ENCODE assay signal across 10 mouse cellular contexts in the genomic region with DNA sequence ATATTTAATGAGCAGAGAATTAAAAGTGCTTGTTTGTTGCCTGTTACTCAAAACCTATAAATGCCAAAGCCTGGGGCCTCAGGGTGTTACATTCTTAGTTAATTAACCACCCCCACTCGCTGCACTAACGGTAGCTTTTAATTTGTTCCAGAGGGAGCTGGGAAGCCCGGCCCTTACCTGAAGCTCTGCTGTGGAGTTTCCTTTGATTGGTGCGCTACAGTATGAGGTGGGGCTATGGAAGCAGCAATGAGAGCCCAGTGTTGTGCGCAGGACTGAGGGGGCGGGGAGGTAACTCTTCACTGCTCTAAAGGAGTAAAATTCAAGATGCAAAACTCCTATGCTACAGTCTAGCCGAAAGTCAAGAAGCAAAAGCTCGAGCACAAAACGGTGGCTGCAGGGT. TPM values are rescaled to one million over a fixed set of nuclear protein-coding genes. Genes with fewer than 3 reads are reported as not detected.
DNase-seq lines count a peak whose midpoint lies in the region; ATAC-seq and TF ChIP-seq lines count a peak whose summit lies in the region.
"Had no signal": no experiment of that assay in that cellular context is flagged by ENCODE, and none has a peak within 500 bp of the region (broad histone marks: within the 10 kb centered on the region; RNA-seq: fewer than 3 reads in every experiment).

No protein-coding gene starts in this region.

- no peak overlapping the region for H3K4me2 ChIP-seq in forebrain, postnatal 0 days (ENCODE audit: low read depth)

- H3K4me3 ChIP-seq in forebrain, embryonic 10.5 days: no peak overlapping the region
- H3K4me3 ChIP-seq in forebrain, postnatal 0 days (ENCODE audit: low read depth, low read length): no peak overlapping the region
- H3K4me3 ChIP-seq in ES-Bruce4 (ENCODE audit: low read depth, low read length): peak overlapping the region; percentile 56

- H3K27ac ChIP-seq in forebrain, embryonic 10.5 days: peak overlapping the region; percentile 63; the same call in 1 of the 2 replicates
- no peak overlapping the region for H3K27ac ChIP-seq in forebrain, postnatal 0 days (ENCODE audit: low read depth, low read length)
- peak overlapping the region; percentile 47 for H3K27ac ChIP-seq in ES-Bruce4 (ENCODE audit: insufficient read depth, low read length)

- TF ChIP-seq CTCF in forebrain, postnatal 0 days (IDR thresholded peaks at IDR 0.05; ENCODE audit: low read depth): no peak
- TF ChIP-seq CTCF in ES-Bruce4 (IDR thresholded peaks at IDR 0.05; ENCODE audit: low read depth, low read length): no peak

- no peak for DNase-seq in forebrain, embryonic 10.5 days (ENCODE audit: extremely low spot score, low spot score)
- DNase-seq in forebrain, postnatal 0 days: no peak
- DNase-seq in gonadal fat pad, adult 2 months (ENCODE audit: low read depth): peak; percentile 8
- DNase-seq in kidney, postnatal 4 days: peak; percentile 53 to 73
- no peak for DNase-seq in urinary bladder, postnatal 36 days (ENCODE audit: low spot score in 2 of 2)
- no peak for DNase-seq in testis, postnatal 10 days (ENCODE audit: low spot score)
- DNase-seq in lung, postnatal 36 days: no peak
- DNase-seq: cerebellum, postnatal 10 days had no signal

- no peaks in the 10 kb centered on the region for H3K36me3 ChIP-seq in forebrain, embryonic 10.5 days (replicated peaks)
- no peaks in the 10 kb centered on the region for H3K36me3 ChIP-seq in forebrain, postnatal 0 days (ENCODE audit: insufficient read depth)
- H3K36me3 ChIP-seq in ES-Bruce4 (ENCODE audit: control insufficient read depth, insufficient read depth, low read length, poor library complexity, severe bottlenecking): no peaks in the 10 kb centered on the region

- no peak overlapping the region for H3K9ac ChIP-seq in forebrain, postnatal 0 days
- no peak overlapping the region for H3K9ac ChIP-seq in ES-Bruce4 (ENCODE audit: low read depth, poor library complexity, severe bottlenecking)

- peaks cover 98% of the 10 kb centered on the region for H3K4me1 ChIP-seq in forebrain, embryonic 10.5 days
- peaks cover 10% of the 10 kb centered on the region; the same call in 1 of the 2 replicates for H3K4me1 ChIP-seq in forebrain, postnatal 0 days (ENCODE audit: insufficient read depth)
- H3K4me1 ChIP-seq in ES-Bruce4 (ENCODE audit: control insufficient read depth, insufficient read depth, low read length): peaks cover 14% of the 10 kb centered on the region

- ATAC-seq in forebrain, postnatal 0 days: no peak

- no peaks in the 10 kb centered on the region for H3K9me3 ChIP-seq in forebrain, embryonic 10.5 days
- H3K9me3 ChIP-seq in forebrain, postnatal 0 days (ENCODE audit: low read length): no peaks in the 10 kb centered on the region
- no peaks in the 10 kb centered on the region for H3K9me3 ChIP-seq in ES-Bruce4 (replicated peaks; ENCODE audit: control insufficient read depth, insufficient read depth, low read length, poor library complexity, severe bottlenecking)

- TF ChIP-seq EP300 in ES-Bruce4 (IDR thresholded peaks at IDR 0.05; ENCODE audit: insufficient read depth, low read depth, low read length): peak; percentile 69; the same call in 1 of the 2 replicates

- no peak for TF ChIP-seq POLR2A in ES-Bruce4 (IDR thresholded peaks at IDR 0.05; ENCODE audit: insufficient read depth, low read length)

- peaks cover 47% of the 10 kb centered on the region for H3K27me3 ChIP-seq in forebrain, embryonic 10.5 days (ENCODE audit: poor library complexity, severe bottlenecking)
- H3K27me3 ChIP-seq in forebrain, postnatal 0 days (ENCODE audit: insufficient read depth, low read length): no peaks in the 10 kb centered on the region
- H3K27me3 ChIP-seq in ES-Bruce4 (ENCODE audit: control insufficient read depth, insufficient read depth, low read length, poor library complexity, severe bottlenecking): no peaks in the 10 kb centered on the region

- WGBS in forebrain, embryonic 10.5 days: 13% methylated on average over 9 of the region's 9 CpGs
- WGBS in forebrain, postnatal 0 days: 19% methylated on average over 9 of the region's 9 CpGs

RNA-seq across cellular contexts. Expression of gene Il17rd, which starts 32.0 kb away (rescaled TPM):
- 7.4 and 9.6 TPM in 2 replicates for polyA plus RNA-seq in forebrain, embryonic 10.5 days (2016; fragmentation: Nextera tagmentation; extraction: Ambion mirVana)
- total RNA-seq in forebrain, postnatal 0 days (2014; rRNA removed): 5.7 and 7.2 TPM in 2 replicates
- 0.62 and 1.5 TPM in 2 replicates for polyA plus RNA-seq in forebrain, postnatal 0 days (2015; fragmentation: Nextera tagmentation; extraction: Ambion mirVana)
- 47.3 and 48.9 TPM in 2 replicates for polyA plus RNA-seq in ES-Bruce4 (2011; ENCODE audit: insufficient read depth, insufficient read length, low read depth, missing spikeins)
- 4.0 and 4.3 TPM in 2 replicates for polyA plus RNA-seq in gonadal fat pad, adult 2 months (2012; rRNA removed)
- total RNA-seq: granulocyte monocyte progenitor cell, adult 5-6 weeks had no signal

RNA-seq across cellular contexts. Expression of gene Arhgef3, which starts 43.9 kb away (rescaled TPM):
- 1.6 and 2.4 TPM in 2 replicates for polyA plus RNA-seq in forebrain, embryonic 10.5 days (2016; fragmentation: Nextera tagmentation; extraction: Ambion mirVana)
- 17.3 and 17.7 TPM in 2 replicates for total RNA-seq in forebrain, postnatal 0 days (2014; rRNA removed)
- 9.1 and 12.3 TPM in 2 replicates for polyA plus RNA-seq in forebrain, postnatal 0 days (2015; fragmentation: Nextera tagmentation; extraction: Ambion mirVana)
- 2.2 and 2.6 TPM in 2 replicates for polyA plus RNA-seq in ES-Bruce4 (2011; ENCODE audit: insufficient read depth, insufficient read length, low read depth, missing spikeins)
- polyA plus RNA-seq in gonadal fat pad, adult 2 months (2012; rRNA removed): 11.9 and 12.2 TPM in 2 replicates

Comparison
In these comparisons a context has a peak if more than half of its experiments do, and no peak if none do; other contexts are left out.
1. DNase-seq: peak in gonadal fat pad, adult 2 months (single experiment) and kidney, postnatal 4 days (2 of 2); none in forebrain, embryonic 10.5 days (single experiment), forebrain, postnatal 0 days (single experiment), urinary bladder, postnatal 36 days (0 of 2), testis, postnatal 10 days (single experiment) and lung, postnatal 36 days (single experiment).